Comparison of ENCODE assay signal across 8 mouse cellular contexts in the genomic region with DNA sequence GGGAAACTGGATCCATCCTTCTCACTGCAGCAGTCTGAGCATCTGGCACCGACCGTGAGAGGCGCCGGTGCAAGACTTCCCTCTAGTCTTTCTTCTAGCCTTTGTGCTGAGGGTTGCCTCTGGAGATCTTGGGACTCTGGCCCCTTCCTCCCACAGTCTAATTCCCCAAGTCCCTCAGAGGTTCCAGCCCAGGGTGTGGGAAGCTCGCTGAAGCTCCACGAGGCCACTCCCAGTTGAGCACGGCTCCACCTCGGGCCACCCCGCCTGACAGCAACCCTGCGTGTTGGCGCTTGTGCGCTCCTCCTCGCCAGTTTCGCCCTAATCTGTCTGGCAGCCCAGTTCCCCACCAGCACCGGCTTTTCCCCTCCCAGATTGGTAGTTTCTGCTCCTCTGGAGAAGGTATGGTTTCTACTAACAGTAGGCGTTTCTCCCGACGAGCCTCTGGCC. TPM values are rescaled to one million over a fixed set of nuclear protein-coding genes. Genes with fewer than 3 reads are reported as not detected.
A peak's percentile ranks its signal among the peaks of the same experiment; 100 is the strongest.
DNase-seq lines count a peak whose midpoint lies in the region; ATAC-seq and TF ChIP-seq lines count a peak whose summit lies in the region.

No protein-coding gene starts in this region.

- peak; percentile 64 for ATAC-seq in forebrain, embryonic 14.5 days
- peak; percentile 74 for ATAC-seq in heart, embryonic 16.5 days (replicated peaks; ENCODE audit: extremely low read depth, insufficient read depth, low FRiP score)
- peak; percentile 30 for ATAC-seq in liver, embryonic 11.5 days (replicated peaks; ENCODE audit: low FRiP score)
- peak; percentile 65 for ATAC-seq in midbrain, postnatal 0 days (ENCODE audit: low FRiP score)
- ATAC-seq in stomach, embryonic 15.5 days (ENCODE audit: insufficient read depth, low FRiP score, low read depth), result peak; percentile 73; the same call in 1 of the 2 replicates

- DNase-seq in B cell, adult 2 months, result peak; percentile 18 to 32
- DNase-seq in forebrain, embryonic 14.5 days (ENCODE audit: low spot score), result peak; percentile 82
- peak; percentile 75 to 88 for DNase-seq in kidney, postnatal 25 days
- peak; percentile 61 for DNase-seq in liver, embryonic 11.5 days (ENCODE audit: low spot score)
- DNase-seq in midbrain, postnatal 0 days (ENCODE audit: low spot score), result peak; percentile 81

- peak overlapping the region; percentile 74 for H3K4me2 ChIP-seq in forebrain, embryonic 14.5 days (ENCODE audit: low read length)
- H3K4me2 ChIP-seq in heart, embryonic 16.5 days (ENCODE audit: low read depth, low read length), result peak overlapping the region; percentile 76
- H3K4me2 ChIP-seq in liver, embryonic 11.5 days, result peak overlapping the region; percentile 81
- H3K4me2 ChIP-seq in midbrain, postnatal 0 days (ENCODE audit: low read depth, low read length, poor library complexity, severe bottlenecking), result peak overlapping the region; percentile 73
- peak overlapping the region; percentile 55 for H3K4me2 ChIP-seq in stomach, embryonic 15.5 days

- peak overlapping the region; percentile 83 for H3K4me3 ChIP-seq in brown adipose tissue, adult 24 weeks (ENCODE audit: insufficient read depth, low read depth, low read length)
- peak overlapping the region; percentile 91 for H3K4me3 ChIP-seq in forebrain, embryonic 14.5 days (ENCODE audit: low read depth, low read length)
- H3K4me3 ChIP-seq in heart, embryonic 16.5 days (ENCODE audit: low read length), result peak overlapping the region; percentile 63
- H3K4me3 ChIP-seq in liver, embryonic 11.5 days (ENCODE audit: low read depth, low read length), result peak overlapping the region; percentile 72
- peak overlapping the region; percentile 87 for H3K4me3 ChIP-seq in midbrain, postnatal 0 days (ENCODE audit: low read depth, low read length)
- peak overlapping the region; percentile 78 for H3K4me3 ChIP-seq in stomach, embryonic 15.5 days (replicated peaks)

- peaks cover 7% of the 10 kb centered on the region; the same call in 1 of the 2 replicates for H3K36me3 ChIP-seq in forebrain, embryonic 14.5 days (ENCODE audit: control insufficient read depth, insufficient read depth, low read length)
- H3K36me3 ChIP-seq in heart, embryonic 16.5 days (ENCODE audit: control insufficient read depth, insufficient read depth), result no peaks in the 10 kb centered on the region; the same call in 1 of the 2 replicates
- no peaks in the 10 kb centered on the region for H3K36me3 ChIP-seq in liver, embryonic 11.5 days (ENCODE audit: control insufficient read depth, insufficient read depth, low read length)
- H3K36me3 ChIP-seq in midbrain, postnatal 0 days (ENCODE audit: insufficient read depth, low read length), result no peaks in the 10 kb centered on the region
- H3K36me3 ChIP-seq in stomach, embryonic 15.5 days, result no peaks in the 10 kb centered on the region

- H3K9me3 ChIP-seq in forebrain, embryonic 14.5 days (replicated peaks; ENCODE audit: control insufficient read depth, low read length), result no peaks in the 10 kb centered on the region
- H3K9me3 ChIP-seq in heart, embryonic 16.5 days (replicated peaks; ENCODE audit: control insufficient read depth, low read length), result no peaks in the 10 kb centered on the region
- H3K9me3 ChIP-seq in liver, embryonic 11.5 days (ENCODE audit: control insufficient read depth, low read length), result no peaks in the 10 kb centered on the region
- H3K9me3 ChIP-seq in midbrain, postnatal 0 days (ENCODE audit: low read length), result no peaks in the 10 kb centered on the region
- no peaks in the 10 kb centered on the region for H3K9me3 ChIP-seq in stomach, embryonic 15.5 days

- peak overlapping the region; percentile 98 for H3K9ac ChIP-seq in forebrain, embryonic 14.5 days (ENCODE audit: low read length)
- H3K9ac ChIP-seq in heart, embryonic 16.5 days (ENCODE audit: low read length), result peak overlapping the region; percentile 86
- H3K9ac ChIP-seq in liver, embryonic 11.5 days (ENCODE audit: low read depth, low read length), result peak overlapping the region; percentile 77
- peak overlapping the region; percentile 88 for H3K9ac ChIP-seq in midbrain, postnatal 0 days (replicated peaks; ENCODE audit: low read length, poor library complexity, severe bottlenecking)
- H3K9ac ChIP-seq in stomach, embryonic 15.5 days, result peak overlapping the region; percentile 93

- peak overlapping the region; percentile 82 for H3K27ac ChIP-seq in brown adipose tissue, adult 24 weeks (replicated peaks; ENCODE audit: low read depth, low read length)
- peak overlapping the region; percentile 94 for H3K27ac ChIP-seq in forebrain, embryonic 14.5 days (ENCODE audit: low read depth, low read length)
- peak overlapping the region; percentile 96 for H3K27ac ChIP-seq in heart, embryonic 16.5 days (ENCODE audit: low read length)
- peak overlapping the region; percentile 68 for H3K27ac ChIP-seq in liver, embryonic 11.5 days (ENCODE audit: low read depth, low read length)
- H3K27ac ChIP-seq in midbrain, postnatal 0 days (ENCODE audit: low read depth, low read length), result peak overlapping the region; percentile 87
- peak overlapping the region; percentile 91 for H3K27ac ChIP-seq in stomach, embryonic 15.5 days

- TF ChIP-seq CTCF in midbrain, postnatal 0 days (IDR thresholded peaks at IDR 0.05), result no peak; the same call in 1 of the 2 replicates

- no peaks in the 10 kb centered on the region for H3K27me3 ChIP-seq in forebrain, embryonic 14.5 days (replicated peaks; ENCODE audit: control insufficient read depth, insufficient read depth, low read length)
- no peaks in the 10 kb centered on the region for H3K27me3 ChIP-seq in heart, embryonic 16.5 days (ENCODE audit: control insufficient read depth, insufficient read depth, low read length)
- peaks cover 12% of the 10 kb centered on the region for H3K27me3 ChIP-seq in liver, embryonic 11.5 days (replicated peaks; ENCODE audit: control insufficient read depth, insufficient read depth, low read length)
- H3K27me3 ChIP-seq in midbrain, postnatal 0 days (ENCODE audit: insufficient read depth, low read length), result no peaks in the 10 kb centered on the region
- H3K27me3 ChIP-seq in stomach, embryonic 15.5 days (replicated peaks), result no peaks in the 10 kb centered on the region

- H3K4me1 ChIP-seq in brown adipose tissue, adult 24 weeks (ENCODE audit: control insufficient read depth, insufficient read depth, insufficient read length, low read length), result peaks cover 9% of the 10 kb centered on the region
- peaks cover 33% of the 10 kb centered on the region for H3K4me1 ChIP-seq in forebrain, embryonic 14.5 days (ENCODE audit: control insufficient read depth, insufficient read depth, low read length)
- peaks cover 35% of the 10 kb centered on the region for H3K4me1 ChIP-seq in heart, embryonic 16.5 days (ENCODE audit: control insufficient read depth, insufficient read depth, low read length)
- H3K4me1 ChIP-seq in liver, embryonic 11.5 days (replicated peaks; ENCODE audit: control insufficient read depth, insufficient read depth, low read length), result peaks cover 13% of the 10 kb centered on the region
- H3K4me1 ChIP-seq in midbrain, postnatal 0 days (ENCODE audit: insufficient read depth, low read length), result 0 out of 2 replicates have a peak, but pooled peaks cover 4% of the 10 kb centered on the region
- peaks cover 25% of the 10 kb centered on the region for H3K4me1 ChIP-seq in stomach, embryonic 15.5 days

- 0% methylated on average over 18 of the region's 18 CpGs for WGBS in forebrain, embryonic 14.5 days
- under 1% methylated on average over 18 of the region's 18 CpGs for WGBS in heart, embryonic 16.5 days
- WGBS in liver, embryonic 11.5 days, result under 1% methylated on average over 18 of the region's 18 CpGs
- 1% methylated on average over 18 of the region's 18 CpGs for WGBS in midbrain, postnatal 0 days
- WGBS in stomach, embryonic 15.5 days, result under 1% methylated on average over 18 of the region's 18 CpGs

RNA-seq across cellular contexts. Expression of a gene that starts 2.0 kb away (rescaled TPM):
- 6.6 and 9.0 TPM in 2 replicates for polyA plus RNA-seq in brown adipose tissue, adult 24 weeks (2012; ENCODE audit: insufficient read depth, insufficient read length, missing spikeins)
- 191 and 206 TPM in 2 replicates for polyA plus RNA-seq in forebrain, embryonic 14.5 days (2014; fragmentation: Nextera tagmentation; extraction: Ambion mirVana)
- polyA plus RNA-seq in heart, embryonic 16.5 days (2015; fragmentation: Nextera tagmentation; extraction: Ambion mirVana), result 27.3 and 31.5 TPM in 2 replicates
- 33.1 and 35.1 TPM in 2 replicates for polyA plus RNA-seq in liver, embryonic 11.5 days (2014; fragmentation: Nextera tagmentation; extraction: Ambion mirVana)
- total RNA-seq in midbrain, postnatal 0 days (2014; rRNA removed), result 70.4 and 73.9 TPM in 2 replicates
- 81.1 and 88.9 TPM in 2 replicates for polyA plus RNA-seq in midbrain, postnatal 0 days (2015; fragmentation: Nextera tagmentation; extraction: Ambion mirVana)
- polyA plus RNA-seq in stomach, embryonic 15.5 days (2015; fragmentation: Nextera tagmentation; extraction: Ambion mirVana), result 63.1 and 66.3 TPM in 2 replicates

Comparison
In these comparisons a context has a peak if more than half of its experiments do, and no peak if none do; other contexts are left out.
1. Peak in every context shown above with its lines: DNase-seq, ATAC-seq, H3K4me3 ChIP-seq and H3K27ac ChIP-seq.
2. DNase-seq: peak in every context shown above with its lines; median percentile 82 in forebrain, embryonic 14.5 days; 82 in kidney, postnatal 25 days; 81 in midbrain, postnatal 0 days; 61 in liver, embryonic 11.5 days; 25 in B cell, adult 2 months.